Mouse (Mus musculus): ENCODE results near the gene 4933425L06Rik. TPM values are rescaled to one million over a fixed set of nuclear protein-coding genes. Genes with fewer than 3 reads are reported as not detected.

The 4933425L06Rik gene
- total RNA-seq (2021): not detected
- long read RNA-seq, experiment 1: 0 reads
- long read RNA-seq, experiment 2: 0 reads

GRCm38 (mm10) chr13:105081862-105082261, at the start of gene 4933425L06Rik:
4933425L06Rik (plus strand) TSS chr13:105082122.
- Histone ChIP-seq H3K4me3 (no peak within 1 kb of the TSS), H3K27ac (no peak within 1 kb of the TSS)
- DNase-seq (ENCODE audit: low spot score in 2 of 2): no peak
- no peak for TF ChIP-seq CTCF (conservative IDR thresholded peaks at IDR 0.05)

GRCm38 (mm10) chr13:105037816-105038215, 44.1 kb upstream of the 4933425L06Rik start:
- no peak overlapping the region for H3K4me3 ChIP-seq
- DNase-seq (ENCODE audit: low spot score in 2 of 2): no peak
- TF ChIP-seq CTCF (conservative IDR thresholded peaks at IDR 0.05): no peak
- H3K27ac ChIP-seq: peak overlapping the region; percentile 79

GRCm38 (mm10) chr13:105038334-105038733, 43.6 kb upstream of the 4933425L06Rik start:
- peak overlapping the region; percentile 79 for H3K27ac ChIP-seq
- no peak for DNase-seq (ENCODE audit: low spot score in 2 of 2)
- no peak overlapping the region for H3K4me3 ChIP-seq
- peak; percentile 25 for TF ChIP-seq CTCF (conservative IDR thresholded peaks at IDR 0.05)

GRCm38 (mm10) chr13:105043882-105044281, 38.0 kb upstream of the 4933425L06Rik start:
- Histone ChIP-seq H3K4me3 (no peak overlapping the region), H3K27ac (0 out of 2 replicates have a peak overlapping the region, but pooled peaks have one; percentile 10)
- no peak for DNase-seq (ENCODE audit: low spot score in 2 of 2)
- TF ChIP-seq CTCF (conservative IDR thresholded peaks at IDR 0.05): no peak

GRCm38 (mm10) chr13:105047377-105047776, 34.5 kb upstream of the 4933425L06Rik start:
- no peak for TF ChIP-seq CTCF (conservative IDR thresholded peaks at IDR 0.05)
- Histone ChIP-seq H3K27ac (peak overlapping the region; percentile 68), H3K4me3 (peak overlapping the region; percentile 31; the same call in 1 of the 2 replicates)
- DNase-seq (ENCODE audit: low spot score in 2 of 2): no peak

GRCm38 (mm10) chr13:105048662-105049061, 33.3 kb upstream of the 4933425L06Rik start:
- Histone ChIP-seq H3K27ac (peak overlapping the region; percentile 68), H3K4me3 (peak overlapping the region; percentile 94; the same call in 1 of the 2 replicates)
- TF ChIP-seq CTCF (conservative IDR thresholded peaks at IDR 0.05): peak; percentile 37
- no peak for DNase-seq (ENCODE audit: low spot score in 2 of 2)

- H3K27ac ChIP-seq: peak overlapping the region; percentile 99
- DNase-seq (ENCODE audit: low spot score in 2 of 2): peak; percentile 46 to 52
- no peak for TF ChIP-seq CTCF (conservative IDR thresholded peaks at IDR 0.05)
- peak overlapping the region; percentile 94 for H3K4me3 ChIP-seq
Observed at GRCm38 (mm10) chr13:105051432-105051831, 30.5 kb upstream of the 4933425L06Rik start.

- Histone ChIP-seq H3K27ac (peak overlapping the region; percentile 99), H3K4me3 (peak overlapping the region; percentile 94)
- peak; percentile 33 to 39 for DNase-seq (ENCODE audit: low spot score in 2 of 2)
- TF ChIP-seq CTCF (conservative IDR thresholded peaks at IDR 0.05): no peak
Observed at GRCm38 (mm10) chr13:105053618-105054017, 28.3 kb upstream of the 4933425L06Rik start.

GRCm38 (mm10) chr13:105054181-105054940, 27.6 kb upstream of the 4933425L06Rik start, which contains the start of gene Rgs7bp:
Rgs7bp (minus strand) TSS chr13:105054930.
- Histone ChIP-seq H3K27ac (peak within 1 kb of the TSS; percentile 99), H3K4me3 (peak within 1 kb of the TSS; percentile 94)
- TF ChIP-seq CTCF (conservative IDR thresholded peaks at IDR 0.05): peak; percentile 51
- DNase-seq (ENCODE audit: low spot score in 2 of 2): peak; percentile 76 to 81

GRCm38 (mm10) chr13:105054941-105055309, 27.0 kb upstream of the 4933425L06Rik start:
- no peak for DNase-seq (ENCODE audit: low spot score in 2 of 2)
- Histone ChIP-seq H3K4me3 (peak overlapping the region; percentile 94), H3K27ac (peak overlapping the region; percentile 99)
- no peak for TF ChIP-seq CTCF (conservative IDR thresholded peaks at IDR 0.05)

- peak overlapping the region; percentile 94 for H3K4me3 ChIP-seq
- TF ChIP-seq CTCF (conservative IDR thresholded peaks at IDR 0.05): no peak
- H3K27ac ChIP-seq: peak overlapping the region; percentile 99
- DNase-seq (ENCODE audit: low spot score in 2 of 2): no peak
Observed at GRCm38 (mm10) chr13:105055374-105055773, 26.5 kb upstream of the 4933425L06Rik start.

GRCm38 (mm10) chr13:105066119-105066518, 15.8 kb upstream of the 4933425L06Rik start:
- TF ChIP-seq CTCF (conservative IDR thresholded peaks at IDR 0.05): no peak
- no peak for DNase-seq (ENCODE audit: low spot score in 2 of 2)
- Histone ChIP-seq H3K27ac (no peak overlapping the region), H3K4me3 (no peak overlapping the region)

- Histone ChIP-seq H3K4me3 (no peak overlapping the region), H3K27ac (no peak overlapping the region)
- TF ChIP-seq CTCF (conservative IDR thresholded peaks at IDR 0.05): peak; percentile 28; the same call in 1 of the 2 replicates
- DNase-seq (ENCODE audit: low spot score in 2 of 2): no peak
Observed at GRCm38 (mm10) chr13:105066890-105067845, 14.8 kb upstream of the 4933425L06Rik start.

All from layer of hippocampus, adult 2 months (tissue).